ENCODE assay signal across 1 mouse cellular context in the genomic region with DNA sequence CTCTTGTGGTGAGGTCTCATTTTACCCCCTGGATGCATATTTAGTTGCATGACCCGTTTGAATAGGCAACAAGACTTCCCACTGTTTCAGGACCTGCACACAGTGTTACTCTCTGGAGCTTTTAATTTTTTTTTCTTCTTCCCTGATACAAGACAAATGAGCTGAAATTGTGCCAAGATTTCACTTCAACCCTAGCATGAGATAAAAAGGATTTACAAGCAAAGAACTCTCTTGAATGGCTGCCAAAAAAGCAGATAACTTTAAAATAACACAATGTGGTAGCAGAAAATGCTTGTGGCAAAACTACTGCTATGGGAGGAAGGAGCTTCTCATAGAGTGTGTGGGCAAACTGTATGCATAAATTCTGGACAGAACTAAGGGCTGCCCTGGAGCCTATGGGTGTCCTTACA.
A peak's percentile ranks its signal among the peaks of the same experiment; 100 is the strongest.
TF ChIP-seq lines count a peak whose summit lies in the region.

No protein-coding gene starts in this region.

TF ChIP-seq in MEL, 35 proteins besides CTCF, POLR2A, EP300 and RAD21 (continued from another document):
- TF ChIP-seq MEF2A (IDR thresholded peaks at IDR 0.05; ENCODE audit: extremely low read depth, insufficient replicate concordance, low read depth, low read length, poor library complexity, severe bottlenecking) = no peak
- TF ChIP-seq POLR2AphosphoS2 (IDR thresholded peaks at IDR 0.05; ENCODE audit: low read length) = no peak
- TF ChIP-seq GATA1 (IDR thresholded peaks at IDR 0.05; ENCODE audit: low read depth, low read length) = peak; percentile 78
- TF ChIP-seq CHD1 (IDR thresholded peaks at IDR 0.05; ENCODE audit: low read depth, low read length) = no peak
- TF ChIP-seq E2F4 (IDR thresholded peaks at IDR 0.05; ENCODE audit: borderline replicate concordance, low read depth, low read length) = no peak
- no peak for TF ChIP-seq UBTF (IDR thresholded peaks at IDR 0.05; ENCODE audit: borderline replicate concordance, insufficient read depth, low read depth, low read length)
- TF ChIP-seq NELFE (IDR thresholded peaks at IDR 0.05; ENCODE audit: low read depth, low read length) = no peak
- TF ChIP-seq ZNF384 (IDR thresholded peaks at IDR 0.05; ENCODE audit: low read depth, low read length) = peak; percentile 83
- TF ChIP-seq ZMIZ1 (IDR thresholded peaks at IDR 0.05; ENCODE audit: low read depth, low read length) = no peak
- TF ChIP-seq TAL1 (IDR thresholded peaks at IDR 0.05; ENCODE audit: low read length) = no peak
- no peak for TF ChIP-seq USF2 (IDR thresholded peaks at IDR 0.05; ENCODE audit: borderline replicate concordance in 1 of 2, insufficient read depth in 1 of 2, low read depth in 1 of 2, low read length in 2 of 2)
- no peak for TF ChIP-seq MYB (IDR thresholded peaks at IDR 0.05; ENCODE audit: low read depth, low read length)
- no peak for TF ChIP-seq ELF1 (IDR thresholded peaks at IDR 0.05; ENCODE audit: low read depth, low read length)
